Mouse (Mus musculus) brain, embryonic 14.5 days (tissue): ENCODE measurements around the gene Fam222a.

Experiments
- CTCF ChIP-seq: fragments of 200-500 bp; IDR thresholded peaks from 2 replicates; pipeline ENCODE4 v1.5.1; 2012; ENCODE audit warnings: inconsistent platforms, mild to moderate bottlenecking, moderate library complexity, borderline replicate concordance; ENCODE audit not compliant: insufficient read depth, insufficient read length; ENCODE audit errors: extremely low read depth
- POLR2A ChIP-seq: fragments of 200-500 bp; IDR thresholded peaks from 2 replicates; pipeline ENCODE4 v1.6.1; 2012; ENCODE audit warnings: mild to moderate bottlenecking, inconsistent platforms, borderline replicate concordance; ENCODE audit not compliant: poor library complexity, insufficient read depth, insufficient read length, severe bottlenecking; ENCODE audit errors: extremely low read depth

- TF ChIP-seq POLR2A (no peak), CTCF (no peak)
Measured at GRCm38 (mm10) chr5:114592463-114593160, 24.8 kb downstream of the Fam222a start.
